Mouse (Mus musculus): ENCODE results near the gene Cc2d2b. TPM values are rescaled to one million over a fixed set of nuclear protein-coding genes. Genes with fewer than 3 reads are reported as not detected.

Gene Cc2d2b
- polyA plus RNA-seq, 1 experiment from 2014 or later = 0.12 TPM

DNA sequence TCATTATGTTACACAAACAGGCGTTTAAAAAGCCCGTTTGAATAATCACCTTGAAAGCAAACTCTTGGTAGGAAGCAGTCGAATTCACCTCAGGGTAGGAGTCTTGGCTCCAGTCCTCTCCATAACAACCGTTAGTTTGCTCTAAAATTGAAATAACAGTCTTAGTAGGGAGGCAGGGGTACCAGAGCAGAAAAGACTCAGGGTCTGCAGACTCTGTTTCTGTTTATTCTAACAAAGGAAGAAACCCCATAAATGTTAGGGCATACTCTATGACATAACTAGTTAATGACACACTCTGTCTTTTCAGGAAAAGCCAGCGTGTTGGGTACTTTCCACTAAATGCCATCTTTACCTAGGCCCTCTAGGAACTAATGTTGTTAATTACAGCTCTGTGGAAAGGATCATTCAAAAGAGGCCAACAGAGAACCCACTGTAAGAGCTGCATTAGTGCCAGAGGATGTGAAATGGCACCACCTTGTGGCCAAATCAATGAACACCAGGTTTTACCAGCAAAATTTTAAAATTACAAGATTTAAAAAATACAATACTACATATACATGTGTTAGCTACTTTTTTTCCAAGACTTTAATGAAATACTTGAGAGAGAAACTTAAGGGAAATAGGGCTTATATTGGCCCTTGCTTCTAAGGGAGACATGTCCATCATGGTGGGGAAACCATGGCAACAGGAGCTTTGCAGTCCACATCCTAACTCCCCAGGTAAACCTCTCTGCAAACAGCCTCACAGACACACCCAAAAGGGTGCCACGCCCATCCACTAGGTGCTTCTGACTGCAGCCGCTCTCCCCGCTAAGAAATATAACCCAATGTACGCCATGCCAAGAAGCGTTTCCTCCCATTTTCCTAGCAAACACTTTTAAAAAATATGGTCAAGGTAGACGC is 26.2 kb upstream of the Cc2d2b start:
- DNase-seq (ENCODE audit: low spot score) = peak; percentile 69
- Histone ChIP-seq H3K36me3 (ENCODE audit: control insufficient read depth, insufficient read depth, low read length) (no peaks in the 10 kb centered on the region), H3K9ac (ENCODE audit: low read length) (0 out of 2 replicates have a peak overlapping the region, but pooled peaks have one; percentile 13), H3K27ac (replicated peaks; ENCODE audit: low read depth, low read length) (no peak overlapping the region), H3K9me3 (ENCODE audit: control insufficient read depth, low read length) (no peaks in the 10 kb centered on the region), H3K27me3 (ENCODE audit: control insufficient read depth, insufficient read depth, low read length) (no peaks in the 10 kb centered on the region), H3K4me1 (ENCODE audit: control insufficient read depth, insufficient read depth, low read length) (0 out of 2 replicates have a peak, but pooled peaks cover 3% of the 10 kb centered on the region), H3K4me3 (ENCODE audit: low read depth, low read length) (no peak overlapping the region), H3K4me2 (ENCODE audit: low read depth, severe bottlenecking) (no peak overlapping the region)
- WGBS = 48% methylated on average over 11 of the region's 11 CpGs
- no peak for ATAC-seq (ENCODE audit: insufficient number of reproducible peaks, low FRiP score, low TSS enrichment, low read depth)

DNA sequence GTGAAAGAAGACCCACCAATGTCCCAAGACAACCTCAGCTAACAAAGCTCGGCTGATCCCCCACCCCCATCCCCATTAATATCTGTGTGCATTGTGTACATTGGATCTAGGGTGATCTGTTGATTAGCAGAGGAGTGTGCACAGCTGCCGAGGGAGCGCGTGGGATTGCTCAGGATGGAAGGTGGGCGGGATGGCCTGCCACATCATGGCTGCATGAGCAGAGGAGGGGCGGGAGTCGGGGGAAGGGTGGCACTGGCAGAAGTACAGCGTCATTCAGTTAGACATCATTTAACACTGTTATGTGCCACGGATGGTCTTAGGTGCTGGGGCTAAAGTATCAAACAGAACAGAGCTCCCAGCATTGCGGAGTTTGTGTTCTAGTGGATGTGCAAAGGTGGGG is 25.0 kb upstream of the Cc2d2b start:
- Histone ChIP-seq H3K36me3 (ENCODE audit: control insufficient read depth, insufficient read depth, low read length) (no peaks in the 10 kb centered on the region), H3K9ac (ENCODE audit: low read length) (no peak overlapping the region), H3K4me2 (ENCODE audit: low read depth, severe bottlenecking) (no peak overlapping the region), H3K27ac (replicated peaks; ENCODE audit: low read depth, low read length) (no peak overlapping the region), H3K27me3 (ENCODE audit: control insufficient read depth, insufficient read depth, low read length) (no peaks in the 10 kb centered on the region), H3K4me1 (ENCODE audit: control insufficient read depth, insufficient read depth, low read length) (peaks cover 4% of the 10 kb centered on the region), H3K4me3 (ENCODE audit: low read depth, low read length) (no peak overlapping the region), H3K9me3 (ENCODE audit: control insufficient read depth, low read length) (no peaks in the 10 kb centered on the region)
- WGBS = 58% methylated on average over 10 of the region's 10 CpGs
- ATAC-seq (ENCODE audit: insufficient number of reproducible peaks, low FRiP score, low TSS enrichment, low read depth) (no peak), DNase-seq (ENCODE audit: low spot score) (no peak)

DNA sequence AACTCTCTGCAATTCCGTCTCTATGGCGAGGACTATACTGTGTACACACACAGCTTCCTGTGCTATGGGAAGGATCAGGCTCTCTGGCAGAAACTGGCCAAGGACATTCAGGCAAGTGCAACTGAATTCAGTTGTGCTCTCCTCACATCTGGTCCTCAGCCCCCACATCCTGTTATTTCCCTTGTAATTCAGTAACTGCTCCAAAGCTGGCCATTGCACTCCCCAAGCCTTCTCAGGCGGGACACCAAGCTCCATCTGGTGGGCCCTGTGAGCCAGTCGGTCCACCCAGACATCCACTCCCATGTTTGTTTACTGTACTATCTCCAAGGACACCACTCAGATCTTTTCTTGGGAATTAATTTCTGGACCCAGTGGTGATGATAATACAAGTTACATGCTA is 22.4 kb upstream of the Cc2d2b start:
- Histone ChIP-seq H3K4me1 (ENCODE audit: control insufficient read depth, insufficient read depth, low read length) (peaks cover 10% of the 10 kb centered on the region), H3K27me3 (ENCODE audit: control insufficient read depth, insufficient read depth, low read length) (no peaks in the 10 kb centered on the region), H3K9ac (ENCODE audit: low read length) (no peak overlapping the region), H3K27ac (replicated peaks; ENCODE audit: low read depth, low read length) (no peak overlapping the region), H3K36me3 (ENCODE audit: control insufficient read depth, insufficient read depth, low read length) (no peaks in the 10 kb centered on the region), H3K9me3 (ENCODE audit: control insufficient read depth, low read length) (no peaks in the 10 kb centered on the region), H3K4me2 (ENCODE audit: low read depth, severe bottlenecking) (no peak overlapping the region), H3K4me3 (ENCODE audit: low read depth, low read length) (no peak overlapping the region)
- ATAC-seq (ENCODE audit: insufficient number of reproducible peaks, low FRiP score, low TSS enrichment, low read depth) = no peak
- DNase-seq (ENCODE audit: low spot score) = no peak
- 70% methylated on average over 4 of the region's 4 CpGs for WGBS

DNA sequence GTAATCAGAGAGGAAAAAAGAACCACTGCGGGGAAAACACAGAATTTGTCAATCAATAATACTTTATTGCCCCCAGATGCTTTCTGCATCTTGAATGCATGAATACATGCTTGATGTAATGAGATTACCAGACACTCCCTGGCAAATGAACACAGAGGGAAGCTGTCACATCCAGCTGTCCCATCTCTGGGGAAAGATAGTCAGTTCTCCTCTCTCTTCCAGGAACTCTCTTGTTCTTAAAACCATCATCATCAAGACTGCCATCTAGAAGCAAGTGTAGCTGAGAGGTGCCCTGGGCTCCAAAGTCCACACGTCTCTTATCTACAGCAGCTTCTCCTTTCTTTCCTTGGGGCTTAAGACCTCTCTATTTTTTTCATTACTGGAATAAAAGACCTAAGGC is 21.9 kb upstream of the Cc2d2b start:
- Histone ChIP-seq H3K9me3 (ENCODE audit: control insufficient read depth, low read length) (no peaks in the 10 kb centered on the region), H3K4me3 (ENCODE audit: low read depth, low read length) (no peak overlapping the region), H3K27me3 (ENCODE audit: control insufficient read depth, insufficient read depth, low read length) (no peaks in the 10 kb centered on the region), H3K27ac (replicated peaks; ENCODE audit: low read depth, low read length) (no peak overlapping the region), H3K4me2 (ENCODE audit: low read depth, severe bottlenecking) (no peak overlapping the region), H3K9ac (ENCODE audit: low read length) (no peak overlapping the region), H3K4me1 (ENCODE audit: control insufficient read depth, insufficient read depth, low read length) (peaks cover 10% of the 10 kb centered on the region), H3K36me3 (ENCODE audit: control insufficient read depth, insufficient read depth, low read length) (no peaks in the 10 kb centered on the region)
- no peak for ATAC-seq (ENCODE audit: insufficient number of reproducible peaks, low FRiP score, low TSS enrichment, low read depth)
- no peak for DNase-seq (ENCODE audit: low spot score)
- WGBS = 71% methylated on average over 2 of the region's 2 CpGs

DNA sequence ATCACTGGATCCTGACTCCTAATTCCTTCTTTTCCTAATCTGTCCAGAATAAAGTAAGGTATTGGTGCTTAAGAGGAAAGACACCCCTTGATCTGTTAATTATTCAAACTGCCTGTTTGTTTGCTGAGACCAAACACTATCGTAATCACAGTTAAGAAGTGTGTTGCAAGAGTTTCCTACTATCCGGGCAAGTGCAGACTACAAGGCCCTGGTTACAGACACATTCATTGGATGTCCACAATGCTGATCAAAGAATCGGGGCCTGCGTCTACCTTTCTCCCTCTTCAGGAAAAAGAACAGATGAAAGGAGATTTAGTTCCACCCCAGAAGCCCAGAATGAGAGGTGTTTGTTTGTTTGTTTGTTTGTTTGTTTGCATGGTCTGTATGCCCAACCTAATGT is 20.3 kb upstream of the Cc2d2b start:
- Histone ChIP-seq H3K9me3 (ENCODE audit: control insufficient read depth, low read length) (no peaks in the 10 kb centered on the region), H3K27ac (replicated peaks; ENCODE audit: low read depth, low read length) (no peak overlapping the region), H3K9ac (ENCODE audit: low read length) (no peak overlapping the region), H3K36me3 (ENCODE audit: control insufficient read depth, insufficient read depth, low read length) (no peaks in the 10 kb centered on the region), H3K4me2 (ENCODE audit: low read depth, severe bottlenecking) (no peak overlapping the region), H3K4me1 (ENCODE audit: control insufficient read depth, insufficient read depth, low read length) (peaks cover 10% of the 10 kb centered on the region), H3K4me3 (ENCODE audit: low read depth, low read length) (no peak overlapping the region), H3K27me3 (ENCODE audit: control insufficient read depth, insufficient read depth, low read length) (no peaks in the 10 kb centered on the region)
- 75% methylated on average over 4 of the region's 4 CpGs for WGBS
- no peak for ATAC-seq (ENCODE audit: insufficient number of reproducible peaks, low FRiP score, low TSS enrichment, low read depth)
- no peak for DNase-seq (ENCODE audit: low spot score)

DNA sequence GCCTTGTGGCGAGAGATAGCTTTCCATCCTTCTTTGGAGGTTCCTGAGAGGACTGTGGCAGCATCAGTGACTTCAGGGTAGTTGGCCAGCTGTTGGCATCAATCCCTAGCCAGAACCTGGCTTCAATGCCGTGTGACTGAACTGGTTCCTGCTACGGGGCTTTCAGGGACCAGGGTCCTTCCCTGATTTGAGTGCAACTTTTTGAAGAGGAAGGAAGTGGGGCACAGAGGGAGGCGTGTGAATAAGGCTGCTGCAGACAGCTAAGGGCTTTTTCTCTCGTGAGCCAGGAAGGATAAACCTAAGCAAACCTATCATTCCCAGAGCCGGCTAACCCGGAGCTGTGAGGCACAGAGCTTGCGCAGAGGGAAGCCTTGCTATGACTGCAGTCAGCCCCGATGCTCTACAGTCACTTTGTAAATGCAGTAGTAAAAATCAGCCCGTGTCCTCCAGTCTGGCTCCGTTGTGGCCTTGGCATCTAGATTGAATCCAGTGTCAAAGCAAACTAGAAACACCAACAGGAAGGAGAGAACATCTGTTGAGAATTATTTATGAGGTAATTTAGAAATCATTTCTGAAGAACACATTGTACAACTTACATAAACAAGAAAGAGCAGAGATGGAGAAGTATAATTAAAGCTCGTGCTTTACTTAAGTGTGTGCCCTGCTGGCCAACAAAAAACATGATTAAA is 19.7 kb upstream of the Cc2d2b start:
- no peak overlapping the region for H3K4me3 ChIP-seq (ENCODE audit: low read depth, low read length)
- no peaks in the 10 kb centered on the region for H3K9me3 ChIP-seq (ENCODE audit: control insufficient read depth, low read length)
- H3K27me3 ChIP-seq (ENCODE audit: control insufficient read depth, insufficient read depth, low read length) = no peaks in the 10 kb centered on the region
- DNase-seq (ENCODE audit: low spot score) (no peak), ATAC-seq (ENCODE audit: insufficient number of reproducible peaks, low FRiP score, low TSS enrichment, low read depth) (no peak)
- H3K27ac ChIP-seq (replicated peaks; ENCODE audit: low read depth, low read length) = no peak overlapping the region
- H3K9ac ChIP-seq (ENCODE audit: low read length) = 0 out of 2 replicates have a peak overlapping the region, but pooled peaks have one; percentile 12
- no peak overlapping the region for H3K4me2 ChIP-seq (ENCODE audit: low read depth, severe bottlenecking)
- peaks cover 7% of the 10 kb centered on the region for H3K4me1 ChIP-seq (ENCODE audit: control insufficient read depth, insufficient read depth, low read length)
- WGBS = 39% methylated on average over 12 of the region's 12 CpGs
- H3K36me3 ChIP-seq (ENCODE audit: control insufficient read depth, insufficient read depth, low read length) = no peaks in the 10 kb centered on the region

DNA sequence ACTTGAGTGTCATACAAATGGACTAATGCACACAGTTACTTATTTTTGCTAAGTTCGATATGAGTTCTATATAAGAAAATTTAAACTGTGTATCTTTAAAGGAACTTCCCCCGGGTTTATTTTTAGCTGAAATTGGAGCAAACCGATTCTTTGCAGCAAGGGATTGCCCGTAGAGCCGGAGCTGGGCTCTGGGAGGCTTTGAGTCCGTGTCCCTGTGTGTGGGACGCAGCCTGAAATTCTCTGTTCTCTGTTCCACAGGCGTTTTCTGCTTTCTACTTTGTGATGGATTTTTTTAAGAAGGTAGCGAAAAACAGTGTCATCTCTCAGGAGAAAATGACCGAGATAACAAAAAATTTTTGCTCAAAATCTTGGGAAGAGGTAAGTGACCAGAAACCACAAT is 15.1 kb upstream of the Cc2d2b start:
- Histone ChIP-seq H3K27ac (replicated peaks; ENCODE audit: low read depth, low read length) (no peak overlapping the region), H3K4me3 (ENCODE audit: low read depth, low read length) (no peak overlapping the region), H3K4me2 (ENCODE audit: low read depth, severe bottlenecking) (no peak overlapping the region), H3K27me3 (ENCODE audit: control insufficient read depth, insufficient read depth, low read length) (no peaks in the 10 kb centered on the region), H3K4me1 (ENCODE audit: control insufficient read depth, insufficient read depth, low read length) (peaks cover 7% of the 10 kb centered on the region), H3K9ac (ENCODE audit: low read length) (no peak overlapping the region), H3K9me3 (ENCODE audit: control insufficient read depth, low read length) (no peaks in the 10 kb centered on the region), H3K36me3 (ENCODE audit: control insufficient read depth, insufficient read depth, low read length) (no peaks in the 10 kb centered on the region)
- 80% methylated on average over 10 of the region's 10 CpGs for WGBS
- DNase-seq (ENCODE audit: low spot score) (no peak), ATAC-seq (ENCODE audit: insufficient number of reproducible peaks, low FRiP score, low TSS enrichment, low read depth) (no peak)

DNA sequence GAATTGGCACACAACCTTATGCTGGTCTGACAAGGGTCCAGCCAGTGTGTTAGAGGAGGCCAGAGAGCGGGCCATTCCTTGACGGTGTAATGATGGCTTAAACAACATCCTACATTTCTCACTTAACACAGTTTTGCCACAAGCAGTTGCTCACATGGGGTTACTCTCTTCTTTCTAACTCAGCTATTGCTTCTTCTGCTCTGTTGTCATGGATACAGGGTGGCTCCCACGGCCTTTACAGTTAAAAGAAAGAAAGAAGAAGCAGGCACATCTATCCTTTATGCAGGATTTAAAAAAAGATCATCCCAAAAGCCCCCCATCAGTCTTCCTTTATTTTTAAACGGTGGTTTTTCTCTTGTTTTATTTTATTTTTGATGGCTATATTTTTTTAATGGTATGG is 14.7 kb upstream of the Cc2d2b start:
- ATAC-seq (ENCODE audit: insufficient number of reproducible peaks, low FRiP score, low TSS enrichment, low read depth) (no peak), DNase-seq (ENCODE audit: low spot score) (no peak)

More for the DNA sequence above, 14.7 kb upstream of the Cc2d2b start:
- Histone ChIP-seq H3K9ac (ENCODE audit: low read length) (no peak overlapping the region), H3K27ac (replicated peaks; ENCODE audit: low read depth, low read length) (no peak overlapping the region), H3K4me2 (ENCODE audit: low read depth, severe bottlenecking) (no peak overlapping the region), H3K4me1 (ENCODE audit: control insufficient read depth, insufficient read depth, low read length) (peaks cover 2% of the 10 kb centered on the region; the same call in 1 of the 2 replicates), H3K4me3 (ENCODE audit: low read depth, low read length) (no peak overlapping the region), H3K9me3 (ENCODE audit: control insufficient read depth, low read length) (no peaks in the 10 kb centered on the region), H3K36me3 (ENCODE audit: control insufficient read depth, insufficient read depth, low read length) (no peaks in the 10 kb centered on the region), H3K27me3 (ENCODE audit: control insufficient read depth, insufficient read depth, low read length) (no peaks in the 10 kb centered on the region)
- 74% methylated on average over 4 of the region's 4 CpGs for WGBS
